Mouse (Mus musculus): Measurements from ENCODE around the gene Chd2. TPM values are rescaled to one million over a fixed set of nuclear protein-coding genes. Genes with fewer than 3 reads are reported as not detected.

Chd2 gene
- 19.9 and 27.4 TPM in 2 replicates for polyA plus RNA-seq (2015; fragmentation: Nextera tagmentation; extraction: Ambion mirVana)

DNA sequence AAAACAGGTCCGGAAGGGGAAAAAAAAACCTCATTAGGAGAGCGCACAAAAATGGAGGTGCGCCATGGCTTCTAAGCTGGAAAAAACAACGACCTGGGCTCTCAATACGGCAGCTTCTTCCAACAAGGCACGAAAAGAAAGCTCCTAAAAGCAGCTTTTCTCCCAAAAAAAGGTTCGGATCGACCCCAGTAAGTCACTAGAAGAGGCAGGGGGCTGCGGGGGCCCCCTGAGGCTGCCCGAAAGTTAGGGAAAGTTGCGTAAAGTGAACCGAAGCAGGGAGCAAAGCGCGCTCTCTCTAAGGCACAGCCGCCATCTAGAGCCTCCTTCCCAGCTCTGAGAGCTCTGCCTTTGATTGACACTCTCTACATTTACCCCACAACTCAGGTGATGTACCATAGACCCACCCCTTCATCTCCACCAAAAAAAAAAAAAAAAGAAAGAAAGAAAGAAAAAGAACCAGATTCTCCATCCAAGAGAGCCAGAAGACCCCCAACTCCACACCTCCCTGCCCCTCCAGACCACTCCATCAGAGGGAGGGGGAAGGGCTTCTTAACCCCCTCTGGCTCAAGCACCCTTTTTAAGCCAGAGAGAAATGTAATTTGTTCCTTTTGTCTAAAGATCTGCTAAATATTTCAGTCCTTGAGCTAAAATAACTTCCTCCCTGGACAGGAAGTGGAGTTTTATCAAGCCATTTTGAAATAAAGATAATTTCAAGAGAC lies at the start of gene Chd2:
Chd2 (minus strand) TSS at position 419 of the 719 bp plus-strand sequence.

Other genes starting within 250 kb of the Chd2 start
- 4.7 and 5.5 TPM in 2 replicates for gene Rgma, start 166.3 kb downstream of the Chd2 start, polyA plus RNA-seq (2015; fragmentation: Nextera tagmentation; extraction: Ambion mirVana)
- gene Fam174b, start 198.5 kb upstream of the Chd2 start, polyA plus RNA-seq (2015; fragmentation: Nextera tagmentation; extraction: Ambion mirVana), result 12.5 and 18.0 TPM in 2 replicates

Measured in adrenal gland, postnatal 0 days (tissue).